11 mouse cellular contexts compared by ENCODE assay signal in the genomic region with DNA sequence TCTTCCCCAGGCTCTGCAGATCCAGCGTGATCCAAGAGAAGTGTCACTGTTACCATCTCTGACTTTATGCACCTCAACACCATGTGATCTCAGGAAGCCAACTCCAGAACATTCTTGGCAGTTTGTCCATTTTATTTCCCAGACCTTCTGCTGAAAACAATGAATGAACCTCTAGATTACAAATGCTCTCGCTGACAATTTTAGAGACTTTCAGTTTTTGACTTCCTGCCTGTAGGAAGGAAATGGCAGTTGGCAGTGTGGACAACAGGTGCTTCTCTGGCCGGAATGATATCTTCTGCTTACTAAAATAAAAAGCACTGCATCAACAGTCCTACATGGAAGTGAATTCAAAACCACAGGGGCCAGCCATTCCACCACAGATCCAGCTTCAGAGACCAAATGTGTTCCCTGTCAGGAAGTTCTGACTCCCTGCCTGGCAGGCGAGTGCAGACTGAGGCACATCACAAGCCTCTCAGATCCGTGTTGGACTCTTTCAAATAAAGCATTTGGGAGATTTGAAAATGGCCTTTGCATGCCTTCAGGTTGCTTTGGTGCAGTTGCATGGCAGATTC. TPM values are rescaled to one million over a fixed set of nuclear protein-coding genes. Genes with fewer than 3 reads are reported as not detected.
DNase-seq lines count a peak whose midpoint lies in the region; ATAC-seq and TF ChIP-seq lines count a peak whose summit lies in the region.
"Had no signal": no experiment of that assay in that cellular context is flagged by ENCODE, and none has a peak within 500 bp of the region (broad histone marks: within the 10 kb centered on the region; RNA-seq: fewer than 3 reads in every experiment).

No protein-coding gene starts in this region.

- 76% methylated on average over 5 of the region's 5 CpGs for WGBS in liver, adult 2 months

- no peaks in the 10 kb centered on the region for H3K27me3 ChIP-seq in liver, adult 2 months (ENCODE audit: control insufficient read depth, insufficient read depth, low read length)
- H3K27me3 ChIP-seq: embryonic facial prominence, embryonic 15.5 days; midbrain, embryonic 12.5 days had no signal

- no peak for TF ChIP-seq CTCF in liver, adult 2 months (IDR thresholded peaks at IDR 0.05; ENCODE audit: low read depth, low read length)
- no peak for TF ChIP-seq CTCF in left cerebral cortex, adult 2 months (IDR thresholded peaks at IDR 0.05)

- intact Hi-C loops in left cerebral cortex, adult 2 months (cut with DNase I), result no loop called here

- no peak overlapping the region for H3K9ac ChIP-seq in liver, adult 2 months (ENCODE audit: low read depth, low read length)
- H3K9ac ChIP-seq: embryonic facial prominence, embryonic 15.5 days; midbrain, embryonic 12.5 days had no signal

- peak; percentile 27 for ATAC-seq in megakaryocyte progenitor cell, adult 5-6 weeks (replicated peaks; ENCODE audit: poor library complexity)

- H3K36me3 ChIP-seq in liver, adult 2 months (ENCODE audit: control insufficient read depth, insufficient read depth, low read length), result no peaks in the 10 kb centered on the region
- H3K36me3 ChIP-seq: embryonic facial prominence, embryonic 15.5 days; midbrain, embryonic 12.5 days had no signal

- DNase-seq in cerebellum, adult 11-12 months, result peak; percentile 10
- no peak for DNase-seq in cerebellum, postnatal 36 days
- DNase-seq in liver, adult 2 months (ENCODE audit: extremely low read depth, low read depth, low spot score), result peak; percentile 19
- DNase-seq in liver, result no peak
- peak; percentile 14 to 59 for DNase-seq in heart, adult 9 months (ENCODE audit: low spot score in 2 of 2)
- no peak for DNase-seq in retina, embryonic 14.5 days (ENCODE audit: low spot score)
- DNase-seq in left cerebral cortex, adult 2 months (ENCODE audit: extremely low spot score in 1 of 2, low spot score in 2 of 2), result no peak

- no peak overlapping the region for H3K4me3 ChIP-seq in liver, adult 2 months (ENCODE audit: insufficient read depth, low read depth, low read length)
- no peak overlapping the region for H3K4me3 ChIP-seq in left cerebral cortex, adult 2 months
- H3K4me3 ChIP-seq: embryonic facial prominence, embryonic 15.5 days; midbrain, embryonic 12.5 days had no signal

- H3K79me2 ChIP-seq in liver, adult 2 months (ENCODE audit: control insufficient read depth, insufficient read depth, low read length), result no peaks in the 10 kb centered on the region; the same call in 1 of the 2 replicates

- H3K27ac ChIP-seq in liver, adult 2 months (replicated peaks; ENCODE audit: insufficient read depth, low read depth, low read length), result peak overlapping the region; percentile 69
- no peak overlapping the region for H3K27ac ChIP-seq in left cerebral cortex, adult 2 months
- H3K27ac ChIP-seq: embryonic facial prominence, embryonic 15.5 days; midbrain, embryonic 12.5 days had no signal

- peaks cover 5% of the 10 kb centered on the region for H3K4me1 ChIP-seq in liver, adult 2 months (ENCODE audit: control insufficient read depth, insufficient read depth, low read length)
- H3K4me1 ChIP-seq: embryonic facial prominence, embryonic 15.5 days; midbrain, embryonic 12.5 days had no signal

- no peak for TF ChIP-seq POLR2A in liver, adult 2 months (IDR thresholded peaks at IDR 0.05; ENCODE audit: extremely low read depth, insufficient read depth, low read length)

RNA-seq across cellular contexts. Expression of gene Tmem236, which starts 9.8 kb away (rescaled TPM):
- not detected in 2 replicates for total RNA-seq in liver, adult 2 months (2014; rRNA removed)
- polyA plus RNA-seq in liver, adult 2 months (2012; rRNA removed), result not detected in 2 replicates
- total RNA-seq in megakaryocyte progenitor cell, adult 5-6 weeks (2015), result not detected in 2 replicates
- total RNA-seq in megakaryocyte progenitor cell, adult 5-6 weeks (2017), result 0.10 and 0.12 TPM in 2 replicates
- under 1 TPM; 0.12 to 0.18 TPM for total RNA-seq in left cerebral cortex, adult 2 months (2021)
- total RNA-seq: left cerebral cortex, postnatal 14 days had no signal

Comparison
In these comparisons a context has a peak if more than half of its experiments do, and no peak if none do; other contexts are left out.
1. DNase-seq: peak in cerebellum, adult 11-12 months (single experiment), liver, adult 2 months (single experiment) and heart, adult 9 months (2 of 2); none in cerebellum, postnatal 36 days (0 of 2), liver (single experiment), retina, embryonic 14.5 days (single experiment) and left cerebral cortex, adult 2 months (0 of 2).